Mouse (Mus musculus): ENCODE measurements around the gene Alyref.

DNA sequence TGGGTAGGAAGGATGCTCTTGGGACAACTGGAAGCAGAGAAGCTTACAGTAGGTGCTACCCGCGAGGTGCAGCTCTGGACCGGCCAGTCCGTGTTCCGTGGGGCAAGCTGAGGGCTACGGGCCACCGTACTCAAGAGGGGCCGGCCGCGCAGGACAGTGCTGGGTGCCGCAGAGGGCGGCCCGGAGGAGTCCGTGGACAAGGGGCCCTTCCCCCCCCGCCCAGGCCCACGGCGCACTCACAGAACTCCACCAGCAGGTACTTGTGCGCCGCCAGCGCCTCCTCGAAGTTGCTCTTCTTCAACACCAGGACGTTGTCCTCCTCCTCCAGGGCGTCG, 25.8 kb downstream of the Alyref start:
- TF ChIP-seq MYOG (IDR thresholded peaks at IDR 0.05; ENCODE audit: control insufficient read depth in 1 of 3, insufficient read depth in 1 of 3, insufficient read length in 2 of 3, low read depth in 2 of 3) (no peak), POLR2A (IDR thresholded peaks at IDR 0.05; ENCODE audit: insufficient read length, low read depth) (no peak), MAX (IDR thresholded peaks at IDR 0.05; ENCODE audit: low read depth) (no peak), POLR2AphosphoS2 (IDR thresholded peaks at IDR 0.05; ENCODE audit: insufficient read length, low read depth) (no peak), TCF12 (IDR thresholded peaks at IDR 0.05; ENCODE audit: insufficient read depth, poor library complexity, severe bottlenecking) (no peak)

All from myocyte (in vitro differentiated cells).